Mouse (Mus musculus) brain, embryonic 14.5 days (tissue): ENCODE data around the gene 0610010K14Rik. TPM values are rescaled to one million over a fixed set of nuclear protein-coding genes. Genes with fewer than 3 reads are reported as not detected.

ENCODE experiments used
- DNase-seq: peaks from one replicate; pipeline ENCODE4 v3.0.0-alpha.2; 2011; ENCODE audit warnings: low read depth
- CTCF ChIP-seq: fragments of 200-500 bp; IDR thresholded peaks from 2 replicates; pipeline ENCODE4 v1.5.1; 2012; ENCODE audit warnings: inconsistent platforms, mild to moderate bottlenecking, moderate library complexity, borderline replicate concordance; ENCODE audit not compliant: insufficient read depth, insufficient read length; ENCODE audit errors: extremely low read depth
- POLR2A ChIP-seq: fragments of 200-500 bp; IDR thresholded peaks from 2 replicates; pipeline ENCODE4 v1.6.1; 2012; ENCODE audit warnings: mild to moderate bottlenecking, inconsistent platforms, borderline replicate concordance; ENCODE audit not compliant: poor library complexity, insufficient read depth, insufficient read length, severe bottlenecking; ENCODE audit errors: extremely low read depth
- polyA plus RNA-seq: library from polyadenylated mRNA; depleted of rRNA; stranded (reverse); fragments of >200 nt; gene quantifications from 2 replicates; pipeline ENCODE4 v1.2.3, GENCODE M21; 2012

Gene 0610010K14Rik
- polyA plus RNA-seq, 1 experiment = 153 TPM

GRCm38 (mm10) chr11:70254337-70254736, 16.6 kb upstream of the 0610010K14Rik start:
- no peak for DNase-seq
- TF ChIP-seq CTCF = no peak
- no peak for TF ChIP-seq POLR2A

DNA sequence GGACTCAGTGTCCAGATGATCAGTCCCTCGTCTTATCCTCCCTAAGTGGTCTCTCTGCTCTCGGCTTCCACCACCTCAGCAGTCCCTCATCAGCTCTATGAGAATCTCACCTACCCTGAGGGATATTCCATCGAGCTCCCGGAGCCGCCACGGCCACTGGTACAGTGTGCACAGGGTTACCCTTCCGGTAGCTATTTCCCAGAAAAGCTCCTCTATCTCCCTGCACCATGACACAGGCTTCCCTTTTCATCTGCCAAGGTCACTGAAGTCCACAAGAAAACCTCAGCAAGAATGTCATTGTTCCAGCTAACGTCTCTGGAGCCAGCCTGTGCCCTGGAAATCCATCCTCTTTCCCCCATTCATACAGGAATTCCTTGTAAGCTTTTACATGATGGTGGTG, 14.1 kb upstream of the 0610010K14Rik start:
- TF ChIP-seq POLR2A (no peak), CTCF (no peak)
- no peak for DNase-seq

GRCm38 (mm10) chr11:70250150-70250549, 12.4 kb upstream of the 0610010K14Rik start:
- no peak for TF ChIP-seq POLR2A
- no peak for TF ChIP-seq CTCF
- DNase-seq = no peak

- peak; percentile 70; the same call in 1 of the 2 replicates for TF ChIP-seq CTCF
- TF ChIP-seq POLR2A = no peak
- peak; percentile 53 for DNase-seq
Measured at GRCm38 (mm10) chr11:70247136-70247845, 9.6 kb upstream of the 0610010K14Rik start.

- TF ChIP-seq CTCF = no peak
- TF ChIP-seq POLR2A = no peak
- no peak for DNase-seq
Measured at GRCm38 (mm10) chr11:70242591-70242990, 4.9 kb upstream of the 0610010K14Rik start.

- DNase-seq = peak; percentile 95
- TF ChIP-seq POLR2A = peak; percentile 23; the same call in 1 of the 2 replicates
- no peak for TF ChIP-seq CTCF
Measured at GRCm38 (mm10) chr11:70239541-70240279, 2.0 kb upstream of the 0610010K14Rik start, which contains the start of the genes Gm21988 and Rnasek. TSS of gene Gm21988 (minus strand) at chr11:70239830. TSS of gene Rnasek (minus strand) at chr11:70239842.

- TF ChIP-seq POLR2A = no peak
- no peak for TF ChIP-seq CTCF
- DNase-seq = no peak
Measured at GRCm38 (mm10) chr11:70238591-70239440, 1.1 kb upstream of the 0610010K14Rik start.

GRCm38 (mm10) chr11:70236717-70237116, 997 bp downstream of the 0610010K14Rik start:
- no peak for TF ChIP-seq POLR2A
- TF ChIP-seq CTCF = no peak
- no peak for DNase-seq

- DNase-seq = no peak
- TF ChIP-seq CTCF (no peak), POLR2A (no peak)
Measured at GRCm38 (mm10) chr11:70235254-70235900, 2.3 kb downstream of the 0610010K14Rik start.

DNA sequence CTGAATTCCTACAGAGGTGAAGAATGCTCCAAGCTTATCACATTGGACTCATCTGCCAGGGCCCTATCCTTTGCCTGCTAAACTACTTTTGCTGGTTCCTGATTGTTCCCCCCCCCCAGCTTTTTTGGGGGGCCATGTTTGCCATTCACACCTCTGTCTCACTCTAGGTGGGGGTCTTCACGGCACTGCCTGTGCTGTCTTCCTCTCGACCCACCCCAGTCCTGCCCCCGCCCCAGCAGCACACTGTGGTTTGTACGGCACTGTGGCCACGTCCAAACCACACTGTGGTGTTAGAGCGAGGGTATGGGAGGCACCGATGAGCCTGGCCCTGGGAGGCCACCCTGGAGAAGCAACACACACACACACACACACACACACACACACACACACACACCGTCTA, 3.2 kb downstream of the 0610010K14Rik start:
- no peak for DNase-seq
- TF ChIP-seq CTCF (no peak), POLR2A (no peak)

DNA sequence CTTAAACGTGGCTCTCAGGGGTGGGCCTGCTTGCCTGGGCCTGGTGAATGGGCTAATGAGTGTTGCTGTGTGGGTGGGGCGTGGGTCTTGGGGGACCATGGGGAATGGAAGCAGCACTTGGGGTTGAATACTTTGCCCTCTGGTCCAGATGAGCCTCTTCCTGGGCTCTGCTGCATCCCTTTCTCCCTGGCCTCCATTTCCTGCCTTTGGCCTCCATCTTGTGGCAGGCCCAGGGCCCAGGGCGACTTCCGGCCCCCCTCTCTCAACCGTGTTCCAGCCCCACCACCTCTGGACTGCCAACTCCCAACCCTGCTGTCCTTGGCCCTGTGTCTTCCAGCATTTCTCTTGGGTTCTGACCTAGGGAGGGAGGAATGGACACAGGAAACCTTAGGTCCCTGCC, 3.7 kb downstream of the 0610010K14Rik start:
- no peak for DNase-seq
- no peak for TF ChIP-seq CTCF
- no peak for TF ChIP-seq POLR2A

GRCm38 (mm10) chr11:70233016-70233415, 4.7 kb downstream of the 0610010K14Rik start:
- DNase-seq = no peak
- TF ChIP-seq POLR2A (no peak), CTCF (no peak)
